Mouse (Mus musculus): ENCODE results near the gene Map2k1. TPM values are rescaled to one million over a fixed set of nuclear protein-coding genes. Genes with fewer than 3 reads are reported as not detected.

The Map2k1 gene
- polyA plus RNA-seq, 1 experiment from 2014 or later = 66.4 TPM

DNA sequence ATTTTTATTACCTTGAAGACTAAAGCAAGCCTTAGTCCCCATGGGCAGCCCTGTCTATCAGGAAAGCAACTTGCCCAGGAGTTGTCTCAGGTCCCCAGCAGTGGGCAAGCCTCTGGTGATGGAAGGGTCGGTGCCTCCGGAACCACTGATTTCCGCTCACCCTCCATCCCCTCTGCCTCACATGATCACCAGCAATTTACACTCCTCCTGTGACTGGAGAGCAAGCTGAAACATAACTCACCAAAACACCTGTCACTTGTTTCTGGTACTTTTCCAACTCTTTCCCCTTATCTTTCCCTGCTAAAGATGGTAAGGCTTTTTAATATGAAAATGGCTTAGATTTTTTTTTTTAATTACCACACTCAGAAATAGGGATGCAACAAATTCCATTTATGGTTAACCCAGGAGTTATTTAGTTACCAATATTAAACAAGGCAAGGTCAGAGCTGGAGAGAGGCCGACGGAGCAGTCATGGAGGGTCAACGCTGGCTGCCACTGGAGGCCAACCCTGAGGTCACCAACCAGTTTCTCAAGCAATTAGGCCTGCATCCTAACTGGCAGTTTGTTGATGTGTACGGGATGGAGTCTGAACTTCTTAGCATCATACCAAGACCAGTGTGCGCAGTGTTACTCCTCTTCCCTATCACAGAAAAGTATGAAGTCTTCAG, 18.5 kb downstream of the Map2k1 start, which contains the start of gene Uchl4:
Gene Uchl4 (plus strand): TSS at position 434 of the 668 bp plus-strand sequence.
- Histone ChIP-seq H3K9ac (no peak within 1 kb of the TSS), H3K36me3 (replicated peaks; ENCODE audit: control insufficient read depth, insufficient read depth) (no peaks in the 10 kb centered on the region), H3K4me3 (replicated peaks; ENCODE audit: low read length) (no peak within 1 kb of the TSS), H3K9me3 (ENCODE audit: control insufficient read depth, low read length) (no peaks in the 10 kb centered on the region), H3K27ac (no peak within 1 kb of the TSS), H3K4me1 (replicated peaks; ENCODE audit: control insufficient read depth, insufficient read depth, low read length) (peaks cover 16% of the 10 kb centered on the region), H3K27me3 (ENCODE audit: control insufficient read depth, insufficient read depth, low read length) (no peaks in the 10 kb centered on the region), H3K4me2 (replicated peaks) (no peak within 1 kb of the TSS)
- no peak for ATAC-seq (ENCODE audit: low FRiP score)
- no peak for DNase-seq (ENCODE audit: low spot score)
- 93% methylated on average over 8 of the region's 8 CpGs for WGBS

GRCm38 (mm10) chr9:64233656-64234055, 19.8 kb downstream of the Map2k1 start:
- Histone ChIP-seq H3K27ac (0 out of 2 replicates have a peak overlapping the region, but pooled peaks have one; percentile 20), H3K27me3 (ENCODE audit: control insufficient read depth, insufficient read depth, low read length) (no peaks in the 10 kb centered on the region), H3K9me3 (ENCODE audit: control insufficient read depth, low read length) (no peaks in the 10 kb centered on the region), H3K4me1 (replicated peaks; ENCODE audit: control insufficient read depth, insufficient read depth, low read length) (peaks cover 16% of the 10 kb centered on the region), H3K36me3 (replicated peaks; ENCODE audit: control insufficient read depth, insufficient read depth) (no peaks in the 10 kb centered on the region), H3K9ac (no peak overlapping the region), H3K4me3 (replicated peaks; ENCODE audit: low read length) (no peak overlapping the region), H3K4me2 (replicated peaks) (no peak overlapping the region)
- WGBS = 48% methylated on average over 5 of the region's 5 CpGs
- ATAC-seq (ENCODE audit: low FRiP score) (no peak), DNase-seq (ENCODE audit: low spot score) (no peak)

- Histone ChIP-seq H3K4me3 (replicated peaks; ENCODE audit: low read length) (no peak overlapping the region), H3K9me3 (ENCODE audit: control insufficient read depth, low read length) (no peaks in the 10 kb centered on the region), H3K9ac (no peak overlapping the region), H3K27ac (peak overlapping the region; percentile 35; the same call in 1 of the 2 replicates), H3K4me2 (replicated peaks) (no peak overlapping the region), H3K27me3 (ENCODE audit: control insufficient read depth, insufficient read depth, low read length) (no peaks in the 10 kb centered on the region), H3K36me3 (replicated peaks; ENCODE audit: control insufficient read depth, insufficient read depth) (no peaks in the 10 kb centered on the region), H3K4me1 (replicated peaks; ENCODE audit: control insufficient read depth, insufficient read depth, low read length) (peaks cover 16% of the 10 kb centered on the region)
- ATAC-seq (ENCODE audit: low FRiP score) (no peak), DNase-seq (ENCODE audit: low spot score) (peak; percentile 26)
- WGBS = 60% methylated on average over 9 of the region's 9 CpGs
Observed at GRCm38 (mm10) chr9:64232257-64232957, 21.0 kb downstream of the Map2k1 start.

- H3K36me3 ChIP-seq (replicated peaks; ENCODE audit: control insufficient read depth, insufficient read depth) = no peaks in the 10 kb centered on the region
- H3K9ac ChIP-seq = peak overlapping the region; percentile 3; the same call in 1 of the 2 replicates
- H3K4me2 ChIP-seq (replicated peaks) = no peak overlapping the region
- no peak overlapping the region for H3K4me3 ChIP-seq (replicated peaks; ENCODE audit: low read length)
- H3K4me1 ChIP-seq (replicated peaks; ENCODE audit: control insufficient read depth, insufficient read depth, low read length) = peaks cover 16% of the 10 kb centered on the region
- ATAC-seq (ENCODE audit: low FRiP score) = no peak
- WGBS = 79% methylated on average over 3 of the region's 3 CpGs
- no peak overlapping the region for H3K27ac ChIP-seq
- no peaks in the 10 kb centered on the region for H3K27me3 ChIP-seq (ENCODE audit: control insufficient read depth, insufficient read depth, low read length)
- no peak for DNase-seq (ENCODE audit: low spot score)
- H3K9me3 ChIP-seq (ENCODE audit: control insufficient read depth, low read length) = no peaks in the 10 kb centered on the region
Observed at GRCm38 (mm10) chr9:64231674-64232073, 21.8 kb downstream of the Map2k1 start.

- peaks cover 16% of the 10 kb centered on the region for H3K4me1 ChIP-seq (replicated peaks; ENCODE audit: control insufficient read depth, insufficient read depth, low read length)
- no peaks in the 10 kb centered on the region for H3K9me3 ChIP-seq (ENCODE audit: control insufficient read depth, low read length)
- no peak overlapping the region for H3K4me3 ChIP-seq (replicated peaks; ENCODE audit: low read length)
- no peak overlapping the region for H3K4me2 ChIP-seq (replicated peaks)
- no peaks in the 10 kb centered on the region for H3K36me3 ChIP-seq (replicated peaks; ENCODE audit: control insufficient read depth, insufficient read depth)
- DNase-seq (ENCODE audit: low spot score) = no peak
- H3K9ac ChIP-seq = peak overlapping the region; percentile 3; the same call in 1 of the 2 replicates
- H3K27me3 ChIP-seq (ENCODE audit: control insufficient read depth, insufficient read depth, low read length) = no peaks in the 10 kb centered on the region
- ATAC-seq (ENCODE audit: low FRiP score) = no peak
- no peak overlapping the region for H3K27ac ChIP-seq
- 84% methylated on average over 5 of the region's 5 CpGs for WGBS
Observed at GRCm38 (mm10) chr9:64231171-64231570, 22.3 kb downstream of the Map2k1 start.

DNA sequence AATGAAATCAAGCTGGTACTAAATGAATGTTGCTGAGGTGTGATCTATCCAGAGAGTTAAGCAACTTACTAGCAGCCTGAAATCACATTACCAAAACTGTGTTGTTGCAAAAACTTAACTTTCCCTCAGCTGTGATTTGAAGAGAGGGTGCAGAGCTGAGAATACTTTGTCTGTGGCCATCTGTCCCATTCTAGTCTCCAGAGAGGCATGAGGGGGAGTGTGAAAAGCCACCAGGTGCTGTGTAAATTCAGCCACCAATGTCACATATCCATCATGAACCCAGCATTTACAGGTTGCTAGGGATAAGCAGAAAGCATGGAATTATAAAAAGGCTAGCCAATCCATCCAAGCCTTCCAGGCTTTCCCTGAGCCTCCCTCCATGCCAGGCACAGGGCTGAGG, 24.5 kb downstream of the Map2k1 start:
- H3K27ac ChIP-seq = no peak overlapping the region
- no peaks in the 10 kb centered on the region for H3K9me3 ChIP-seq (ENCODE audit: control insufficient read depth, low read length)
- no peak for DNase-seq (ENCODE audit: low spot score)
- H3K9ac ChIP-seq = no peak overlapping the region
- H3K36me3 ChIP-seq (replicated peaks; ENCODE audit: control insufficient read depth, insufficient read depth) = no peaks in the 10 kb centered on the region
- no peak for ATAC-seq (ENCODE audit: low FRiP score)
- H3K4me3 ChIP-seq (replicated peaks; ENCODE audit: low read length) = no peak overlapping the region
- peaks cover 13% of the 10 kb centered on the region for H3K4me1 ChIP-seq (replicated peaks; ENCODE audit: control insufficient read depth, insufficient read depth, low read length)
- H3K27me3 ChIP-seq (ENCODE audit: control insufficient read depth, insufficient read depth, low read length) = no peaks in the 10 kb centered on the region
- H3K4me2 ChIP-seq (replicated peaks) = no peak overlapping the region

GRCm38 (mm10) chr9:64227736-64228135, 25.7 kb downstream of the Map2k1 start:
- 84% methylated on average over 12 of the region's 12 CpGs for WGBS
- Histone ChIP-seq H3K4me3 (replicated peaks; ENCODE audit: low read length) (no peak overlapping the region), H3K27ac (no peak overlapping the region), H3K36me3 (replicated peaks; ENCODE audit: control insufficient read depth, insufficient read depth) (no peaks in the 10 kb centered on the region), H3K4me2 (replicated peaks) (no peak overlapping the region), H3K27me3 (ENCODE audit: control insufficient read depth, insufficient read depth, low read length) (no peaks in the 10 kb centered on the region), H3K9ac (no peak overlapping the region), H3K9me3 (ENCODE audit: control insufficient read depth, low read length) (no peaks in the 10 kb centered on the region), H3K4me1 (replicated peaks; ENCODE audit: control insufficient read depth, insufficient read depth, low read length) (peaks cover 8% of the 10 kb centered on the region; the same call in 1 of the 2 replicates)
- ATAC-seq (ENCODE audit: low FRiP score) = no peak
- DNase-seq (ENCODE audit: low spot score) = no peak

- H3K27ac ChIP-seq = no peak overlapping the region
- DNase-seq (ENCODE audit: low spot score) (no peak), ATAC-seq (ENCODE audit: low FRiP score) (no peak)
- H3K4me3 ChIP-seq (replicated peaks; ENCODE audit: low read length) = no peak overlapping the region
- no peak overlapping the region for H3K9ac ChIP-seq
- no peaks in the 10 kb centered on the region for H3K4me1 ChIP-seq (replicated peaks; ENCODE audit: control insufficient read depth, insufficient read depth, low read length)
- H3K9me3 ChIP-seq (ENCODE audit: control insufficient read depth, low read length) = no peaks in the 10 kb centered on the region
- no peaks in the 10 kb centered on the region for H3K36me3 ChIP-seq (replicated peaks; ENCODE audit: control insufficient read depth, insufficient read depth)
- H3K27me3 ChIP-seq (ENCODE audit: control insufficient read depth, insufficient read depth, low read length) = no peaks in the 10 kb centered on the region
- no peak overlapping the region for H3K4me2 ChIP-seq (replicated peaks)
Observed at GRCm38 (mm10) chr9:64225805-64226204, 27.6 kb downstream of the Map2k1 start.

GRCm38 (mm10) chr9:64222098-64222497, 31.3 kb downstream of the Map2k1 start:
- no peaks in the 10 kb centered on the region for H3K27me3 ChIP-seq (ENCODE audit: control insufficient read depth, insufficient read depth, low read length)
- no peak for ATAC-seq (ENCODE audit: low FRiP score)
- H3K4me3 ChIP-seq (replicated peaks; ENCODE audit: low read length) = no peak overlapping the region
- H3K4me2 ChIP-seq (replicated peaks) = no peak overlapping the region
- no peak overlapping the region for H3K9ac ChIP-seq
- no peak overlapping the region for H3K27ac ChIP-seq
- H3K9me3 ChIP-seq (ENCODE audit: control insufficient read depth, low read length) = no peaks in the 10 kb centered on the region
- no peak for DNase-seq (ENCODE audit: low spot score)
- WGBS = 60% methylated on average over 2 of the region's 2 CpGs
- H3K36me3 ChIP-seq (replicated peaks; ENCODE audit: control insufficient read depth, insufficient read depth) = no peaks in the 10 kb centered on the region
- H3K4me1 ChIP-seq (replicated peaks; ENCODE audit: control insufficient read depth, insufficient read depth, low read length) = no peaks in the 10 kb centered on the region

Data from hindbrain, embryonic 14.5 days (tissue).